Mouse (Mus musculus): ENCODE measurements around the gene Susd2. TPM values are rescaled to one million over a fixed set of nuclear protein-coding genes. Genes with fewer than 3 reads are reported as not detected.

The Susd2 gene
- 0.47 and 0.74 TPM in 2 replicates for total RNA-seq (2017)

DNA sequence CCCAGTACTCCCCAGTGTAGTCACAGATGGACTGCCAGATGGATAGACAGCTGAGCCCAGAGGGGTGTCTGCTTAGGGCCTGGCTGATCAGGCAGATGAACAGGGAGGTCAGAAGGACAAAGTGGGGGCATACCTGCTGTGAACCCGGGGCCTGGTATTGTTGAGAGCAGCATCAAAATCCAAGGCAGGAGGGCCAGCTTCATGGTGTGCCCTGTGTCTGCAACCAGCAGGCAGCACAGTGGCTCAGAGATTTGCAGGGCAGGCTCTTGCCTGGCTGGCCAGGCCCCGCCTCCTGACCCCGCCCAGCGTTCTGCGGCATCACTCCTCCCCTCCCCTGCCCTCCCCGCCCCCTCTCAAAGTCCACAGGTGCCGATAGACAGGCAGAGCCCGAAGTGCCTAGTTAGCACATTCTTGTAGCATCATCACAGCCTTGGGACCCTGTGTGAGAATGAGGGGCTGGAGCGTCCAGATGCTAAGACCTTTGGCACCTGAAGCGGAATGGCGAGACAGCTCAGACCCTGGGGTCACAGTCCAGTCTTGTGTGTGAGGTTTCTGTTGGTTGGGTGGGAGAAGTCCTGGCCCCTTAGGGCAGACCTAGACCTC lies at the start of gene Susd2:
Gene Susd2 (minus strand): TSS at position 268 of the 603 bp plus-strand sequence.
- no peak; the same call in 1 of the 2 replicates for ATAC-seq (ENCODE audit: extremely low read depth, insufficient number of reproducible peaks, low FRiP score, poor library complexity, severe bottlenecking)

- ATAC-seq (ENCODE audit: extremely low read depth, insufficient number of reproducible peaks, low FRiP score, poor library complexity, severe bottlenecking): no peak
Observed at GRCm38 (mm10) chr10:75688598-75688997, 44.8 kb upstream of the Susd2 start.

DNA sequence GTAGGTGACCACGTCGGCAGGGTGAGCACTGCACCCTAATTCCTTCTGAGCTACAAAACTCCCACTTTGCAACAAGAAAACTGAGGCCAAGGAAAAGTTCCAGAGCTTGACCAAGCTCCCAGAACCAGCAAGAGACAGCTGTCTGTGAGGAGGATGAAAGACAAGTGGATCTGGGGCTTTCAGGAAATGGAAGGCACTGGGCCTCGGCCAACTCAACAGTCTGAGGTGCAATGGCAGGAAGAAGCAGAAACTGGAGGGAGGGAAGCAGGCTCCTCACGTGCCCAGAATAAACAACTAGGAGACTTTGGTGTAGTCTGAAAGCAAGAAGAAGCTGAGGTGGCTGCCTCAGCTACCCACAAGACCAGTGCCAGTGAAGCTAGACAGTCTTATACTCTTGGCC lies 42.9 kb upstream of the Susd2 start:
- no peak for ATAC-seq (ENCODE audit: extremely low read depth, insufficient number of reproducible peaks, low FRiP score, poor library complexity, severe bottlenecking)

DNA sequence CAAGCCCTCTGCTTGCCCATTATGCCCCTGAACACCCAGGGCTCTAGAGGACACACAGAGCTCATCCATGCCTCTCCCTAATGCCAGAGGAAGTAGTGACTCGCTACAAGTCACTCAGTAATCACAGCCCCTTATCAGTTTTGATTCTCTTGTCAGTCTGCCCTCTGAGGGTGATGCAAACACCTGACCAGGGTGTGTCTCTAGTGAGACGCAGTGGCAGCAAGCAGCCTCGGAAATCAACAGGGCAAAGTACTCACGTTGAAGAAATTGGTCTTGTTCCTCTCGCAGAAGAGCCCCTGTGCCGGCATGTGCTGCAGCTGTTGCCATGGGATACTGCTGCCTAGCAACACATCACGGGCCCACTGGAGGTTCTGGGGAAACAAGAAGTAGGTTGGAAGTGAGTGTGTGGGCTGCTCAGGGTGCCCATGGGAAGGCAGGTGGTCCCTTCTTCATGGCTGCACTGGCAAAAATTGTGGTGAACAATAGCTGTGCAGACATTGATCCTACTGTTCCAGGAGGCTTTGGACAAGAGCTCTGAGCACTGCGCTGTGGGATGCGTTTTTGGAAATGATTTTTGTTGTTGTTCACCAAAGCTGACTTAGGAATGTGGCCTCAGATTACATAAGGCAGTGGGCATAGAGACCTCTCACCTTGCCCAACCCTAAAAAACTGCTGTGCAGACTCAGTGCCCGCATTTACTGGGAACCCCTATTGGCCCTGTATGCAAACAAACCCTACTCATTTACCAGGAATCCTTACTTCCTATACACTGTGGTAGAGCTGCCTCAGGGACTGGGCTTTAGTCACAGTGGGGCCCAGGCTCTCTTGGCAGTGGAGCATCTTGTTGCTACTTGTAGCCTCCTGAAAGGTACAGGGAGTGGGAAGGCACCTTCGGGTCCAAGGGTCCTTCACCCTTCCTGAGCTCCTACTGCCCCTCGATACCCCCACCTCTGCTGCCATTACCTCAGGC lies 40.5 kb upstream of the Susd2 start:
- ATAC-seq (ENCODE audit: extremely low read depth, insufficient number of reproducible peaks, low FRiP score, poor library complexity, severe bottlenecking): no peak

DNA sequence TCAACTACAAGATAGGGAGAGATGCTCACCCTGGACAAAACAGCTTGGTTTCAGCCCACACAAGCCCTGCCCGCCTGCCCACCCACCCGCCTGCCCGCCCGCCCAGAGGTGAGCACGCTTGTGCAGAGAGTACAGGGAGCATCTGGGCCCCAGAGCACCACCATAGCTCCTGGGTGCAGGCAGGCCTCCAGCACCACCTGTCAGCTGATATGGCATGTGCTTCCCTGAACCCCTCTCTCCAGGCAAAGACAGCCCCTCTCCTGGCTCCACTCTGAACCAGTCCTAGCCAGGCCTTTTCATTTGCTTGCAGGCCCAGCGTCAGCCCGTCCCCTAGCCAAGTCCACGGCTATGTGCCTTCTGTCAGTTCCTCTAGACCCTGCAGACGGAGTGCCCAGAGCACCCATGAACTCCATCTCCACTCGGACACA lies 36.8 kb upstream of the Susd2 start:
- no peak for ATAC-seq (ENCODE audit: extremely low read depth, insufficient number of reproducible peaks, low FRiP score, poor library complexity, severe bottlenecking)

DNA sequence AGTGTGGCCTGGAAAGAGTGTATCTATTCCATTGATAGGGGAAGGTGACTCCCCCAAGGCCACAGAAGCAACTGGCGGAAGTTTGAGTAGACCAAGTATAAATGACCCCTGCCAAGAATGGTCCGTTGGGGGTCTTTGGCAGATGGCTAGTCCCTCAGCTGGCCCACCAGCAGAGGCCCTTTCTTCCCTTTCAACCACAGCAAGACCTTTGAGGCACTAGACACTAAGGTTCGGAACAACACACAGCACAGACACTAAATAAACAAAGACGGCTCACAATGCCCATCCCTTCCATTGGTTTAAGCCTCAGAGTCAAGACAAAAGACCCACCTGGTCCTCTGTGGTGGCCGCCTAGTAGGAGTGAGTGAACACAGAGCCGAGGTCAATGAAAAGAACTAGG lies 35.4 kb upstream of the Susd2 start:
- ATAC-seq (ENCODE audit: extremely low read depth, insufficient number of reproducible peaks, low FRiP score, poor library complexity, severe bottlenecking): no peak

GRCm38 (mm10) chr10:75677989-75678388 lies 34.2 kb upstream of the Susd2 start:
- no peak for ATAC-seq (ENCODE audit: extremely low read depth, insufficient number of reproducible peaks, low FRiP score, poor library complexity, severe bottlenecking)

DNA sequence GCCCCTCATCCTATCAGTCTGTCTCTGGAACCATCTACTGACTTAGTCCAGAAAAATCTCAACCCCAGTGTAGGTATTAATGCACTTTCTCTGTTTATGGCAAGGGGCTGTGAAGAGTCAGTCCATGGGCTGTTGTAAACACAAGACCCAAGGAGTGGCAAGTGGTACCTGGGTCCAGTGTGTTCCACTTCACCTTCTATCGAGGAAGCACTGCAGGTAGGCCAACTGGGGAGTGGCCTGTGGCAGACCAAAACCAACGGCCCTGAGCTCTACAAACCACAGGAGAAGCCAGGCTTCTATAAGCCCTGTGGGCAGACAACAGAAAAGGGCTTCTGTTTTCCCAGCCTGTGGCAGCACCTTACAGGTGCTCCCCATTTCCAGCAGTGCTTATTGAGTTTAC lies 33.8 kb upstream of the Susd2 start:
- ATAC-seq (ENCODE audit: extremely low read depth, insufficient number of reproducible peaks, low FRiP score, poor library complexity, severe bottlenecking): no peak

- no peak for ATAC-seq (ENCODE audit: extremely low read depth, insufficient number of reproducible peaks, low FRiP score, poor library complexity, severe bottlenecking)
Observed at GRCm38 (mm10) chr10:75676819-75677565, 33.2 kb upstream of the Susd2 start.

GRCm38 (mm10) chr10:75676286-75676685 lies 32.5 kb upstream of the Susd2 start:
- ATAC-seq (ENCODE audit: extremely low read depth, insufficient number of reproducible peaks, low FRiP score, poor library complexity, severe bottlenecking): no peak

GRCm38 (mm10) chr10:75675594-75675993 lies 31.8 kb upstream of the Susd2 start:
- peak; percentile 26; the same call in 1 of the 2 replicates for ATAC-seq (ENCODE audit: extremely low read depth, insufficient number of reproducible peaks, low FRiP score, poor library complexity, severe bottlenecking)

DNA sequence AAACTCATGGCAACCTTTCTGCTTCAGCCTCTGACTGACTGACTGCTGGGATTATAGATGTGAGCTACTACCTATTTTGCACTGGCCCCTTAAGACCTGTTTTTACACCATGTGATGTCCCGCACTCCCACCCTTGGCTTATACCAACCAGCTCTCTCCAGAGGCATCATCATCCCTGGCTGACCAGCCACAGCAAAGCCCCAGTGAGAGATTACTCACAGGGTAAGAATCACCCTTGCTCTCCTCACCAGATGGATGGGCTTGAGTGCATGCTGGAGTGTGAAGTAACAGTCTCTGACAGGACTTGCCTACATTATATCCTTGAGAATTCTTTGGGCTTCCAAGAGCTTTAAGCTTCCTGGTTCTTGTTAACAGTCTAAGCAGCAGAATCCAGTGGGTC lies 26.1 kb upstream of the Susd2 start:
- ATAC-seq (ENCODE audit: extremely low read depth, insufficient number of reproducible peaks, low FRiP score, poor library complexity, severe bottlenecking): no peak

DNA sequence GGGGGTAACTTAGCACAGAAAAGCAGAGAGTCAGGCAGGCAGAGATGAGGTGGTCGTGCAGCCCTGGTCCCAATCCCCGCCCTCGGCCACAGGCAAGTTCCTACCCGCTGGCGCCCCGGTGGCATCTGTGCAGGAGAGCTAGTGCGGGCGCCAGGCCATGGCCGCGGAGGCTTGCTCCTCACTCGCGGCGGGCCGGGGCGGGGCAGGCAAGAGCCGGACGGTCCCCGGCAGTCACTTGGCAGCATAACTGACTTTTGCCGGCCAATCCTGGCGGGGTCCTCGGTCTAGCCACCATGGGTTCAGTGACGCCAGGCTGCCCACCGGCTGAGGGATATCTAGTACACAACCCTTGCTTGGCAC lies 24.1 kb upstream of the Susd2 start:
- peak; percentile 24; the same call in 1 of the 2 replicates for ATAC-seq (ENCODE audit: extremely low read depth, insufficient number of reproducible peaks, low FRiP score, poor library complexity, severe bottlenecking)

DNA sequence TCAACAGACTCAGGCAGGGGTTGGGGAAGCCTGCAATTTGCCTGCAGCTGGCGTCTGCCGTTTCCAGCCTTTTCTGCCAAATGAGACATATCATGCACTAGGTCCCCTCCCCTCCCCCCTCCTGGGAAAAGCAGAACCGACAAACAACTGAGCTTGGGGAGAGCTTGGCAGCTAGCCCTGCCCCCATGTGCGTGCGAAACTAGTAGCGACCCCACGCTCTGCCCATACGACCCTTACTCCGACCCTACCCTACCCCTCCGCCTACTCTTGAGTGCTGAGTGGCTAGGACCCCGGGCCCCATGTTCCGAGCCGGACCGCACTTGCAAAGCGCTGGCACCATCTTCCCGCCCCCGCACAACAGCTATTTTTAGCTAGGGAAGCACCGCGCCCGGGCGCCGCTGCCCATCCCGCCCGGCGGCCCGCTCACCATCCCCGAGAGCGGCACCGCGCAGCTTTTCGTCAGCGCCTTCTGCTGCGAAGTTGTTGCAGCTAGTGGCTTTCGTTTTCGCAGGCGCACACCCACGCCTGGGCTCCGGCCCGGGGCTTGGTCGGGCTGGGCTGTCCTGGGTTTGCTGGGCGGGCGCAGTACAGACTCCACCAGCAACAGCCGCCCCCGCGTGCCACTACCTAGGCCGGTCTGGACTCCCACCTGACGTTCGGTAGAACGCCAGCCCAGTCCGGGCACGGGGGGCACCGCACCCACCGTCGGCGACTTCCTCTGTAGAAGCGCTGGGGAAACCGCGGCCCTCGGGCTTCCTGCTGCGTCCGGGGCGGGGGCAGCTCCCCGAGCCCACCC lies 23.5 kb upstream of the Susd2 start:
- ATAC-seq (ENCODE audit: extremely low read depth, insufficient number of reproducible peaks, low FRiP score, poor library complexity, severe bottlenecking): peak; percentile 10; the same call in 1 of the 2 replicates

DNA sequence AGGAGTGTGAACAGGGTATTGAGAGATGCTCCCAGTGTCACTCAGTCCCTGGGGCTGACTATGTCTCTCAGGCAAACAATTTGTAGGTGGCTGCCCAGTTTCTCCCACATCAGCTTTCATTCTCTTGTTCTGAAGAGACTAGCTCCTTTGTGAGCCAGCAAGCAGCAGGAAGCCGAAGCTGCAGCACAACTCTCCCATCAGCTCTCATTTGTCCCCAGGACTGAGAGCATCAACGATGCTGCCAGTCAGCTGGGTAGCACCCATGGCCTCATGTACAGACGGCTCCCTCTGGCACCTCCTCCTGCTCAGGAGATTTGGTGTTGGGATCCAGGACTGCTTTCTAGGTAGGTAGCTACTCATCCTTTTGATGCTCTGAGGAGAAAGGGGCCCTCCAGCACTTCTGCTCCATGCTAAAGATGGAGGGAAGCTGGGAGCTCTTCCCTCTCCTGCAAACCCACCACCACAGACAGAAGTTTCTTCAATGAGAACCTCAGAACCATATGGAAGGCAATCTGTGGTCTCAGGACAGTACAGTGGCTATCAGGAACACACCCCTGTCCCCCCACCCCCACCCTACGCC lies 22.7 kb upstream of the Susd2 start:
- no peak for ATAC-seq (ENCODE audit: extremely low read depth, insufficient number of reproducible peaks, low FRiP score, poor library complexity, severe bottlenecking)

DNA sequence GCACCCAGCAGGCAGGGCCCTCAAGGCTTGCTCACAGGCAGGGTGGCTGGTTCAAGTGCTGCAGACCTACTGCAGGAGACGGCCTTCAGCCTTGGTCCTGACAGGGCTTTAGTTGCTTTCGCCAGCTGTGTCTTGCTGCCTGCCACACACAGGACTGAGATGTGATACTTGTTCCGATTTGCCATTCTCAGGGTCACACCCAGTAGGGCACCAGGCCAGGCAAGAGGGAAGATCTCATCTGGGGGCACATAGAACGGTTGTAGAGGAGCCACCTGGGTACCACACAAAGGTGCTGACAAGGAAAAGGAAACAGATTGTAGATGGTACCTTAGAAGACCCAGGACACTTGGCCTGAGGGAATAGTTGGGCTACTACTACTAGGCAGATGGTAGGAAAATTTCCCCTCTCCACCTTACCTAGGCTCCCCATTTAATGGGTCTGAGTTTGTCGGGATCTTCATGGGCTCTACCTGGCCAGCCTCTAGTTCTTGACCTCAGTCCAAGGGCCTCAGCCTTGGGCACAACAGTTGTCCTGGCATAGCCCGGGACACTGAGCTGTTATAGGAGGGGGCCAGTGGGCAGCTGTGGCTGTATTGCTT lies 21.0 kb upstream of the Susd2 start:
- ATAC-seq (ENCODE audit: extremely low read depth, insufficient number of reproducible peaks, low FRiP score, poor library complexity, severe bottlenecking): no peak

GRCm38 (mm10) chr10:75662575-75662974 lies 18.8 kb upstream of the Susd2 start:
- no peak for ATAC-seq (ENCODE audit: extremely low read depth, insufficient number of reproducible peaks, low FRiP score, poor library complexity, severe bottlenecking)

DNA sequence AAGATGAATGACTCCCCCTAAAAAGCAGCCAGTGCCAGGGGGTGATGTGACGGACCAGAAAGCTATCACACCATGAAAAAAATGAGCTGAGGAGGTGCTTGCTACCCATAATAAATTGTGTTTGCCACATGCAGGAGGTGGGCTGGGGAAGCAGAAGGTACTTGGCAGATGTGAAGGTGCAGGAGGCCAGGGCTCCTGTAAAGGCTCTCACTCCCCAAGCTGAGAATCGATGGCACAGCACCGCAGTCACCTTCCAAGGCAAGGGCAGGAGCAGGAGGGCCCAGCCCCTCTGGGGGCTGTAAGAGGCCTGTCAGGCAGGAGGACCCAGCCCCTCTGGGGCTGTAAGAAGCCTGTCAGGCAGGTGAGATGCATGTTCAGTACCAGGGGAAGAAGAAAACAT lies 18.1 kb upstream of the Susd2 start:
- no peak for ATAC-seq (ENCODE audit: extremely low read depth, insufficient number of reproducible peaks, low FRiP score, poor library complexity, severe bottlenecking)

Data from neutrophil, adult 5-6 weeks (primary cell).